Mouse (Mus musculus) embryonic facial prominence, embryonic 15.5 days (tissue): ENCODE measurements around the gene Slc30a6. TPM values are rescaled to one million over a fixed set of nuclear protein-coding genes. Genes with fewer than 3 reads are reported as not detected.

Experiments
- ATAC-seq: fragments of 200-750 bp; cut with Nextera tagmentation; 2 replicates; pipeline ENCODE4 v1.8.0; 2017; ENCODE audit warnings: low read depth, moderate TSS enrichment; ENCODE audit not compliant: insufficient number of reproducible peaks, low FRiP score, low TSS enrichment
- H3K27ac ChIP-seq: fragments of 300-500 bp; sonication (generic); replicated peaks from 2 replicates; pipeline ENCODE4 v1.5.1; 2015; ENCODE audit warnings: mild to moderate bottlenecking, inconsistent platforms
- H3K27me3 ChIP-seq: fragments of 300-500 bp; sonication (generic); 2 replicates; pipeline ENCODE4 v1.6.1; 2015; ENCODE audit warnings: inconsistent platforms
- H3K36me3 ChIP-seq: fragments of 300-500 bp; sonication (generic); 2 replicates; pipeline ENCODE4 v1.6.1; 2015; ENCODE audit warnings: mild to moderate bottlenecking, inconsistent platforms
- H3K4me1 ChIP-seq: fragments of 300-500 bp; sonication (generic); 2 replicates; pipeline ENCODE4 v1.6.1; 2015; ENCODE audit warnings: inconsistent platforms
- H3K4me2 ChIP-seq: fragments of 300-500 bp; sonication (generic); replicated peaks from 2 replicates; pipeline ENCODE4 v1.6.1; 2015; ENCODE audit warnings: mild to moderate bottlenecking, inconsistent platforms
- H3K4me3 ChIP-seq: fragments of 300-500 bp; sonication (generic); replicated peaks from 2 replicates; pipeline ENCODE4 v1.5.1; 2015; ENCODE audit warnings: mild to moderate bottlenecking, inconsistent platforms
- H3K9ac ChIP-seq: fragments of 300-500 bp; sonication (generic); 2 replicates; pipeline ENCODE4 v1.6.1; 2015; ENCODE audit warnings: inconsistent platforms
- H3K9me3 ChIP-seq: fragments of 300-500 bp; sonication (generic); replicated peaks from 2 replicates; pipeline ENCODE4 v1.6.1; 2016; ENCODE audit warnings: inconsistent platforms
- WGBS: fragments of 180-500 bp; shearing (Covaris S2); methylation state at CpG from one replicate; pipeline ENCODE4 v1.1.7; 2015; 5-methylcytosine and 5-hydroxymethylcytosine counted together
- polyA plus RNA-seq: library from polyadenylated mRNA; unstranded; fragments of >200 nt; fragmentation: Nextera tagmentation; extraction: Ambion mirVana; gene quantifications from 2 replicates; pipeline ENCODE4 v1.2.1, GENCODE M21; 2015

Slc30a6 gene
- polyA plus RNA-seq, 1 experiment from 2014 or later, result 38.9 TPM

- H3K27me3 ChIP-seq, result no peaks in the 10 kb centered on the region
- H3K4me3 ChIP-seq, result no peak overlapping the region
- ATAC-seq, result no peak
- H3K36me3 ChIP-seq, result peaks cover 66% of the 10 kb centered on the region
- no peak overlapping the region for H3K27ac ChIP-seq
- no peak overlapping the region for H3K9ac ChIP-seq
- H3K9me3 ChIP-seq, result no peaks in the 10 kb centered on the region
- 71% methylated on average over 4 of the region's 4 CpGs for WGBS
- H3K4me2 ChIP-seq, result no peak overlapping the region
- no peaks in the 10 kb centered on the region for H3K4me1 ChIP-seq
Observed at GRCm38 (mm10) chr17:74409722-74410121, 14.3 kb downstream of the Slc30a6 start.

GRCm38 (mm10) chr17:74413324-74413723 lies 17.9 kb downstream of the Slc30a6 start:
- Histone ChIP-seq H3K4me3 (no peak overlapping the region), H3K9me3 (no peaks in the 10 kb centered on the region), H3K9ac (no peak overlapping the region), H3K36me3 (peaks cover 67% of the 10 kb centered on the region), H3K4me1 (no peaks in the 10 kb centered on the region), H3K27me3 (no peaks in the 10 kb centered on the region), H3K4me2 (no peak overlapping the region), H3K27ac (no peak overlapping the region)
- ATAC-seq, result no peak
- 77% methylated on average over 8 of the region's 8 CpGs for WGBS

GRCm38 (mm10) chr17:74414671-74415070 lies 19.3 kb downstream of the Slc30a6 start:
- H3K4me1 ChIP-seq, result no peaks in the 10 kb centered on the region
- H3K9ac ChIP-seq, result no peak overlapping the region
- H3K27ac ChIP-seq, result no peak overlapping the region
- H3K4me2 ChIP-seq, result no peak overlapping the region
- H3K27me3 ChIP-seq, result no peaks in the 10 kb centered on the region
- ATAC-seq, result no peak
- no peak overlapping the region for H3K4me3 ChIP-seq
- no peaks in the 10 kb centered on the region for H3K9me3 ChIP-seq
- peaks cover 75% of the 10 kb centered on the region for H3K36me3 ChIP-seq
- WGBS, result 70% methylated on average over 1 of the region's 1 CpGs

- Histone ChIP-seq H3K36me3 (peaks cover 75% of the 10 kb centered on the region), H3K4me2 (no peak overlapping the region), H3K27me3 (no peaks in the 10 kb centered on the region), H3K9me3 (no peaks in the 10 kb centered on the region), H3K4me1 (no peaks in the 10 kb centered on the region), H3K9ac (no peak overlapping the region), H3K4me3 (no peak overlapping the region), H3K27ac (no peak overlapping the region)
- ATAC-seq, result no peak
- 85% methylated on average over 8 of the region's 8 CpGs for WGBS
Observed at GRCm38 (mm10) chr17:74416841-74417360, 21.5 kb downstream of the Slc30a6 start.

- H3K27ac ChIP-seq, result no peak overlapping the region
- no peak overlapping the region for H3K4me2 ChIP-seq
- no peaks in the 10 kb centered on the region for H3K27me3 ChIP-seq
- no peak overlapping the region for H3K4me3 ChIP-seq
- ATAC-seq, result no peak
- H3K9me3 ChIP-seq, result no peaks in the 10 kb centered on the region
- H3K9ac ChIP-seq, result no peak overlapping the region
- 18% methylated on average over 4 of the region's 4 CpGs for WGBS
- H3K36me3 ChIP-seq, result peaks cover 71% of the 10 kb centered on the region
- no peaks in the 10 kb centered on the region for H3K4me1 ChIP-seq
Observed at GRCm38 (mm10) chr17:74418171-74418570, 22.8 kb downstream of the Slc30a6 start.

- H3K9ac ChIP-seq, result no peak overlapping the region
- ATAC-seq, result no peak
- WGBS, result 62% methylated on average over 2 of the region's 2 CpGs
- no peak overlapping the region for H3K27ac ChIP-seq
- no peaks in the 10 kb centered on the region for H3K27me3 ChIP-seq
- no peaks in the 10 kb centered on the region for H3K4me1 ChIP-seq
- H3K9me3 ChIP-seq, result no peaks in the 10 kb centered on the region
- H3K4me2 ChIP-seq, result no peak overlapping the region
- no peak overlapping the region for H3K4me3 ChIP-seq
- H3K36me3 ChIP-seq, result peaks cover 67% of the 10 kb centered on the region
Observed at GRCm38 (mm10) chr17:74420656-74421055, 25.2 kb downstream of the Slc30a6 start.

- Histone ChIP-seq H3K9me3 (no peaks in the 10 kb centered on the region), H3K4me1 (no peaks in the 10 kb centered on the region), H3K27me3 (no peaks in the 10 kb centered on the region), H3K36me3 (peaks cover 59% of the 10 kb centered on the region), H3K4me2 (no peak overlapping the region), H3K27ac (no peak overlapping the region), H3K9ac (no peak overlapping the region), H3K4me3 (no peak overlapping the region)
- 91% methylated on average over 12 of the region's 12 CpGs for WGBS
- ATAC-seq, result no peak
Observed at GRCm38 (mm10) chr17:74424401-74425005, 29.1 kb downstream of the Slc30a6 start.

GRCm38 (mm10) chr17:74430074-74430473 lies 34.7 kb downstream of the Slc30a6 start:
- no peak for ATAC-seq

GRCm38 (mm10) chr17:74431481-74431880 lies 36.1 kb downstream of the Slc30a6 start:
- no peak overlapping the region for H3K4me2 ChIP-seq
- H3K4me1 ChIP-seq, result no peaks in the 10 kb centered on the region
- H3K36me3 ChIP-seq, result peaks cover 10% of the 10 kb centered on the region; the same call in 1 of the 2 replicates
- H3K4me3 ChIP-seq, result no peak overlapping the region
- H3K9ac ChIP-seq, result no peak overlapping the region
- WGBS, result 68% methylated on average over 13 of the region's 13 CpGs
- no peaks in the 10 kb centered on the region for H3K9me3 ChIP-seq
- no peaks in the 10 kb centered on the region for H3K27me3 ChIP-seq
- H3K27ac ChIP-seq, result no peak overlapping the region
- ATAC-seq, result no peak

More at GRCm38 (mm10) chr17:74430074-74430473, 34.7 kb downstream of the Slc30a6 start:
- Histone ChIP-seq H3K36me3 (peaks cover 15% of the 10 kb centered on the region; the same call in 1 of the 2 replicates), H3K4me3 (no peak overlapping the region), H3K27ac (no peak overlapping the region), H3K27me3 (no peaks in the 10 kb centered on the region), H3K4me2 (no peak overlapping the region), H3K9me3 (no peaks in the 10 kb centered on the region), H3K9ac (no peak overlapping the region), H3K4me1 (no peaks in the 10 kb centered on the region)
- WGBS, result 83% methylated on average over 8 of the region's 8 CpGs

- no peak overlapping the region for H3K4me2 ChIP-seq
- ATAC-seq, result no peak
- H3K36me3 ChIP-seq, result 0 out of 2 replicates have a peak, but pooled peaks cover 3% of the 10 kb centered on the region
- H3K4me3 ChIP-seq, result no peak overlapping the region
- H3K4me1 ChIP-seq, result no peaks in the 10 kb centered on the region
- no peak overlapping the region for H3K27ac ChIP-seq
- H3K9ac ChIP-seq, result no peak overlapping the region
- H3K9me3 ChIP-seq, result no peaks in the 10 kb centered on the region
- 83% methylated on average over 5 of the region's 5 CpGs for WGBS
- H3K27me3 ChIP-seq, result no peaks in the 10 kb centered on the region
Observed at GRCm38 (mm10) chr17:74432631-74433030, 37.2 kb downstream of the Slc30a6 start.

GRCm38 (mm10) chr17:74437762-74438161 lies 42.4 kb downstream of the Slc30a6 start:
- H3K36me3 ChIP-seq, result no peaks in the 10 kb centered on the region
- ATAC-seq, result no peak
- WGBS, result 79% methylated on average over 9 of the region's 9 CpGs

GRCm38 (mm10) chr17:74440486-74440885 lies 45.1 kb downstream of the Slc30a6 start:
- no peak overlapping the region for H3K4me2 ChIP-seq
- WGBS, result 79% methylated on average over 5 of the region's 5 CpGs

More at GRCm38 (mm10) chr17:74437762-74438161, 42.4 kb downstream of the Slc30a6 start:
- no peak overlapping the region for H3K27ac ChIP-seq
- no peak overlapping the region for H3K4me3 ChIP-seq
- H3K27me3 ChIP-seq, result no peaks in the 10 kb centered on the region
- no peaks in the 10 kb centered on the region for H3K4me1 ChIP-seq
- H3K9me3 ChIP-seq, result no peaks in the 10 kb centered on the region
- H3K9ac ChIP-seq, result no peak overlapping the region
- H3K4me2 ChIP-seq, result no peak overlapping the region

More at GRCm38 (mm10) chr17:74440486-74440885, 45.1 kb downstream of the Slc30a6 start:
- Histone ChIP-seq H3K36me3 (no peaks in the 10 kb centered on the region), H3K4me3 (no peak overlapping the region), H3K4me1 (no peaks in the 10 kb centered on the region), H3K27ac (no peak overlapping the region), H3K9me3 (no peaks in the 10 kb centered on the region), H3K9ac (no peak overlapping the region), H3K27me3 (no peaks in the 10 kb centered on the region)
- ATAC-seq, result no peak
